Mouse (Mus musculus) thymus, postnatal 14 days (tissue): ENCODE data around the gene Prrc2b.

Experiments used
- DNase-seq: peaks from one replicate; pipeline ENCODE4 v3.0.0; 2021

The Prrc2b gene

DNA sequence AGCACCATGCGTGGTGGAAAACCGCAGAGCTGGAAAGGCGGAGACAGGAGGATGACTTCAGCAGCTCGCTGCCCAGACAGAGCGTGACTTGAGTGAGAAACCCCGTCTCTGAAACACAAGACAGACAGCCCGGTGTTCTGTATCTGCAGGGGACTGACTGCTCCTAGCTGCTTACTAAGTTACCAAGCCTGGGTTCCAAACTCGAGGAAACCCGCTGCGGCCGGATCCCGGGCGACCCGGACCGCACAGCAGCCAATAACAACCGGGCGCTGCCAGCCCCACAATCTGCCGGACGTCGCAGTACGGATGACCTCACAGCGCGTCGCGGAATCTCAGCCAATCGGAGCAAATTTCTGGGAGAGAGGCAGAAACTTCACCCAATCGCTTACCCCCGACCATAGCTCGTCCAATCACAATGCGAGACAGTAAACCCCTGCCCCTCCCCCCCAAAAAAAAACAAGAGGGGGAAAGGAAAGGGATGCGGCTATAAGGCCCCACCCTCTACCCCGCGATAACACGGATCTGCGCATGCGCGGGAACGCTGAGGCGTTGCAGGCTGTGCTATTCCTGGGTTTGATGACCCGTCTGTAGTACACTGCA, 13.1 kb upstream of the Prrc2b start:
- DNase-seq, result peak; percentile 98

- DNase-seq, result no peak
Observed at GRCm38 (mm10) chr2:32139377-32139776, 11.5 kb upstream of the Prrc2b start.

GRCm38 (mm10) chr2:32140498-32140934, 10.4 kb upstream of the Prrc2b start:
- no peak for DNase-seq

DNA sequence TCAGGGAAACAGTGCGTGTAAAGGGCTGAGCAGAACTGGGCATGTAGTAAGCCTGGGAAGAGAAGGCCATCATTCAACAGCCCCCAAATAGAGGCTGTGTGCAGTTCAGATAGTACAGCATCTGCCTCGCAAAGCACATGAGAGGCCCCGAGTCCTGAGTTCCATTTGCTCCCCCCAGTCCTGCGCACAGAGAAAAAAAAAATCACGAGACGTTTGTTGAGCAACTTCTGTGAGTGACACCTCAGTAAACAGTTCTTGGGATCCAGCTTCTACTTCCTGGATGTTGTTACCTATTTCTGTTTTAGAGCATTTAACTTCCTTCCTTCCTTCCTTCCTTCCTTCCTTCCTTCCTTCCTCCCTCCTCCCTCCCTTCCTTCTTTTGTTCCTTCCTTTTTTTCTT, 9.3 kb upstream of the Prrc2b start:
- DNase-seq, result no peak

DNA sequence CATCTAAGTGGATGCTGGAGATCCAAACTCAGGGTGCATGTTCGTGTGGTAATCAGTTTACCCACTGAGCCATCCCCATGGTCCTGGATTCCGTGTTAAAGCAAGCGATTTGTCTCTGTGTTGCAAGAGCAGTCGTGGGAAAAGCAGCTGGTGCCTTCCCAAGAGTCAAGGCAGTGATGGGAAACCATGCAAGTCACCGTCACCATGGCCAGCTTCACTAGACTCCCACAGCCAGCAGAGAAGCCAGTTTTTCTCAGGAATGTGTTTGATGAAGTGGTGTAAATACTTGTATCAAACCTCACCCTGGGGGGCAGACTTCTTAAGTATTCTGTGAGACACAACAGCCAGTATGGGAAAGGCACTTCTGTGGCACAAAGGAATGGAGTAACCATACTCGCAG, 8.5 kb upstream of the Prrc2b start:
- DNase-seq, result no peak

- no peak for DNase-seq
Observed at GRCm38 (mm10) chr2:32144633-32145032, 6.2 kb upstream of the Prrc2b start.

- no peak for DNase-seq
Observed at GRCm38 (mm10) chr2:32146617-32147162, 4.2 kb upstream of the Prrc2b start.

DNA sequence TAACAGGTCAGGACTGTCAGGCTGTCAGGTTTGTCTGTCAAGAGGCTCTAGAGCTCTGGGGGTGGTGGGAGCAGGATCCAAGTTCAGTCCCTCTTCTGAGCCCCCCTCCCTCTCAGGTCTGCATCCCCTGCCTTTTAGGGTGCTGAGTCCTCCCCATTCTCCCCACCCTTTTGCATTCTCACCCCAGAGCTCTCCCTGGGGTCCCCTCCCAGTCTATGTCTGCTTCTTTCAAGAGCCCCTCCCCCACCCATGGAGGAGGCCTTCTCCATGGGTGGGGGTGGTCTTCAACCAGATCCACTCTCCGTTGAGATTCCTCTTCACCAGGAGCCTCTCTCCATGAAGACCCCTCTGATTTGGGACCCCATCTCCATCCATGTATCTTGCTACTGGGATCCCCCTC, 747 bp upstream of the Prrc2b start:
- DNase-seq, result no peak

DNA sequence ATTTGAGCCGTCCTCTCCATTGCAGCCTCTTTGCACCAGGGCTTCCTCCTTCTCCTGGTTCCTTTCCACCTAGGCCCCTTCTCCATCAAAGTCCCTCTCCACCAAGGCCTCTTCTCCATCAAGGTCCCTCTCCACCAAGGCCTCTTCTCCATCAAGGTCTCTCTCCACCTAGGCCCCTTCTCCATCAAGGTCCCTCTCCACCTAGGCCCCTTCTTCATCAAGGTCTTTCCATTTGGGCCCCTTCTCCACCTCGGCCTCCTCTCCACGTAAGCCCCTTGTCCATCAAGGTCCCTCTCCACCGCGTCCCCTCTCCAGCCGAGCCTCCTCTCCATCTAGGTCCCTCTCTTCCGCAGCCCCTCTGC, 339 bp upstream of the Prrc2b start:
- DNase-seq, result no peak

GRCm38 (mm10) chr2:32151660-32152366, 931 bp downstream of the Prrc2b start:
- DNase-seq, result peak; percentile 77

DNA sequence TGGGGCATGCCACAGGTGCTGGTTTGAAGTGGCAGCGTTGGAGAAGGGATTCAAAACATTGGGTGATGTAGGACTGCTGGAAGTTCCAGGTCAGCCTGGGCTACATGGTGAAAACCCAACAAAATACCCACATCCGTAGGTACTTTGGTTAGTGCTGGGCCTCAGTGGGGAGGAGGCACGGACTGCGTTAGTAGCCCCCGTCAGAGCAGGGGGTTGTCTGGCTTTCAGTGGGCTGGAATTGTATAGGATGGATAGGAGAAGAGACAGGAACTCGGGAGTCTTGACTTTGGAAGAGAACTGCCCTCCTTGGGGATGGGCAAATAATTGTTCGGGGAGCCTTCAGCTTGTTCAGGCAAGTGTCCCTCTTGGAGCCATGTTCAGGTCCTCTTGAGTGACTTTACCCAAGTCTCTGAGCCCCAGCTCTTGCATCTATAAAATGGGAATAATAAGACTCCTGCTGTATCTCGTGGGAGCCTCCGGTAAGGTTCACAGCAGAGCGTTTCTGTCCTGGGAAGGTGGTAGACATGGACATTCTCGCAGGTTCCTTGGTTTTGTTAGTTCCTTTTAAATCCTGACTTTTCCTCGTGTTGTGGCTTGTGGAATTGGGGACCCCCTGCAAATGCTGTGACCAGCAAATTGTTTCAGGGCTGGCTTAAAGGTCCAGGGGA, 1.6 kb downstream of the Prrc2b start:
- no peak for DNase-seq

GRCm38 (mm10) chr2:32153041-32153790, 2.3 kb downstream of the Prrc2b start:
- no peak for DNase-seq

- no peak for DNase-seq
Observed at GRCm38 (mm10) chr2:32153791-32154119, 2.9 kb downstream of the Prrc2b start.

DNA sequence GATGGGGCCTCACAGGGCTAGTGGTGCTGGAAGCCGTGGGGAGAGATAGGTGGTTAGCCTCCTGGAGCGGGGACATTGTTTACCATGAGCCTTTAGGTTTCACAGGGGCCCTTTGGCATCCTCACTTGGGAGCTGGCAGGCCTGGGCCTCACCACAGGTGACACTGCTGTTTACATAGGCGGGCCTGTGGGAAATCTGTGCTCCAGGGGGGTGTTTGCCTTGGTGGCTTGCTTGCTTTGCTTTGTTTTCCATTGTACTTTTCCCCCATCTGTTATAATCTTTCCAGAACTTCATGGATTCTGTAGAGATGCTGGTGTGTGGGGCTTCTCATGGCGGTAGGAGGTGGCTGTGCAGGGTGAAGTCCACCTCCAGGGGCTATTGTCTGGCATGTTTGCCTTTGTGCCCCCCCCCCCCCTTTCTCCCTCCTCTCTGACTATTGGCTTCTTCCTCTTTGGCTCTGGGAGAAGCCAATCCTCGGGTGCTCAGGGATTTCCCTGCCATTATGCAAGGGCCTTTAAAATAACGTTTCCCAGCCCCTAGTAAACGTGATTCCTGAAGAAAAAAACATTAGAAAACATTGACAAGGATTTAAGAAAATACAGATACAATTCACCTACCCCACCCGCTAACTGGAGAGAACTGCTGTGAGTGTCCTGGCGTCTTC, 3.6 kb downstream of the Prrc2b start:
- DNase-seq, result peak; percentile 27

GRCm38 (mm10) chr2:32154998-32155541, 4.2 kb downstream of the Prrc2b start:
- DNase-seq, result no peak

- DNase-seq, result peak; percentile 35
Observed at GRCm38 (mm10) chr2:32155614-32156013, 4.7 kb downstream of the Prrc2b start.

DNA sequence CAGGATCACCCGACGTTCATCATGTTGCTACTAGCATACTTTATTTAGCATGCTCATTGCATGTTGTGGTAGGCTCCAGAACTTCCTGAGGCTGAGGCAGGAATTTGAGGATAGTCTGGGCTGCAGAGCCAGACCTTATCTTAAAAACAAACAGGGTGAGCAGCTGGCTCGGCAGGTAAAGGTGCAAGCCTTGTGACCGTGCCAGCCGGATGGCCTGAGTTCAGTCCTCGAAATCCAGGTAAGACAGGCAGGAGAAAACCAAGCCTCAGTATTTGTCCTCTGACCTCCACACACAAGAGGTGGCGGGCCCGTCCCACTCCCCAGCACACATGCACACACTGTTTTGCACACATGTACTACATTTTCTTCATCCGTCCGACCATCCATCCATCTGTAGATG, 5.8 kb downstream of the Prrc2b start:
- no peak for DNase-seq

- DNase-seq, result no peak
Observed at GRCm38 (mm10) chr2:32157328-32157727, 6.4 kb downstream of the Prrc2b start.

GRCm38 (mm10) chr2:32158616-32159239, 7.8 kb downstream of the Prrc2b start:
- DNase-seq, result no peak

DNA sequence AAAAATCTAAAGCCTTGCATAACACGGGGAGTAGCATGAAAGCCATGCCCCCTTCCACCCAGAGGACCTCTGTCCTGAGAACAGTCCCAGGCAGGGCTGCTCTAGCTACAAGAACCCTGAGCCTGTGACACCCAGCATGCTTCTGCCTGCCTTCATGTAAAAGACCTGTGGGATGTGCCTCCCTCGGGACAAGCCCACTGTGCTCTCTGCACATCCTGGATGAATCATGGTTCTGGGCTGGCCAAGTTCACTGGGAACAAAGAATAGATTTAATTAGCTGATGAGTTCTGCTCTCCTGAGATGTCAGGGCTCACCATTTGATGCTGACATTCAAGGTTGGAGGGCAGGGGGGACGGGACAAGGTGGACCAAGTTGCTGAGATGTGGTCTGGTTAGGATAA, 9.6 kb downstream of the Prrc2b start:
- DNase-seq, result no peak

DNA sequence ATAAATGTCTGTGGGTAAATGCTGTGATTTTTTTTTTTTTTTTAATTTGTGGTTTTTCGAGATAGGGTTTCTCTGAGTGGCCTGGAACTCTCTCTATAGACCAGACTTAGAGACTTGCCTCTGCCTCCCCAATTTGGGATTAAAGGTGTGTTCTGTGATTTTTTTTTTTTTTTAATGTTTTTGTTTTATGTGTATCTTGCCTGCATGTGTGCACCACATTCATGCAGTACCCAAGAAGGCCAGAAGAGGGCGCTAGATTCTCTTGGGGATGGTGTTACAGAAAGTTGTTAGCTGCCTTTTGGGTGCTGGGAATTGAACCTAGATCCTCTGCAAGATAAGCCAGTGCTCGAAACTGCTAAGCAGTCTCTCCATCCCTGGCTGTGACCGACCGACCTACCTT, 10.1 kb downstream of the Prrc2b start:
- peak; percentile 39 for DNase-seq

GRCm38 (mm10) chr2:32162102-32162501, 11.2 kb downstream of the Prrc2b start:
- DNase-seq, result no peak
